Mouse (Mus musculus): ENCODE measurements around the gene Tbc1d16.
A peak's percentile ranks its signal among the peaks of the same experiment; 100 is the strongest.

The Tbc1d16 gene

DNA sequence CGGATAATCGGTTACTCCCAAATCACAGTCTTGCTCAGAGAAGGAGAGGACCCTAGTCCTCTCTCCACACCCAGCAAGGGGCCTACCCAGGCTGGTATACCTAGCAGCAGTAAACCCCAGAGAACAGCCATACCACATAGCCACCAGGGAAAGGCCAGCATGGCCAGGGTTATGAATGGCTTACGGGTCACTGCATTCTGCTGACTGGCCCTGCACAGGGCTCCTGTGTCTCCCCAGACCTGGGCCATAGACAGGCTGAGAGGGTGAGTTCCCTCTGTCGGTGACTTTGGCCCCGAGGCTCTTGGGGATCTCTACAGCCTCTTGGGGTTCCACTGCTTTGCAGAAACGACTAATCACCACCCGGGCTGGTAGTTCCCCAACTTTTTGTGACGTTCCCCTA is 50.0 kb downstream of the Tbc1d16 start:
- DNase-seq (ENCODE audit: low spot score in 2 of 2): no peak

DNA sequence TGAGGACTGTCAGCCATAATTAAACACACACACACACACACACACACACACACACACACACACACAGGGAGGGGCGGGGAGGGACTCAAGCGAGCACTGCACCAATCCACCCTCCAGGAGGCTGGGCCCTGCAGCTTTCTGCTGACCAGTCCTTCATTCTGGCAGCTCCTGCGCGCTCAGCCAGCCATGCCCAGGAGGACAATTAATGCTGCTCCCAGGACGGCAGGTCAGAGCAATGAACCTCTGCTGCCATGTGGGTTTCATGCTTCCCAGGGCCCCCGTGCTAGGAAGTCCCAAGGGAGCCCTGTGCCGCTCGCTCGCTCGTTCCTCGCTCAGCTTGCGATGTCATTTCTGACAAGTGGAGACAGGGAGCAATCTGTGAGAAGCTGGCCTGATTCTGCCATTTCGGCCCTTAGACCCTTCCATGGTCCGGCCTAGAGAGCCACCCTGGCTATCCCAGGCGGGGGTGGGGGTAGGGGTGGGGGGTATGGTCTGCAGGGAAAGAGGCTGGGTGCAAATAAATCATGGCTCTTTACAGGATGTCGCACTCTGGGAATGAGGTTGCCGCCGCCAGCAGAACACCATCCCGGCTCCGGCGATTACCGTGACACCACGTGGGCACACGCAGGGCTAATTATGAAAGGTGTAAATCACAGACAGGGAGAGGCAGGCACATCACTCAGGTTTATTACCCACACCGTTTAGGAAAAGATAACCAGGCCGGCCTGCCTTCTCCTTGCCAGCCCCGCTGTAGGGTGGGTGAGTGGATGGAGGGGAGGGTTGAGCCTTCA is 51.7 kb downstream of the Tbc1d16 start:
- no peak for DNase-seq (ENCODE audit: low spot score in 2 of 2)

DNA sequence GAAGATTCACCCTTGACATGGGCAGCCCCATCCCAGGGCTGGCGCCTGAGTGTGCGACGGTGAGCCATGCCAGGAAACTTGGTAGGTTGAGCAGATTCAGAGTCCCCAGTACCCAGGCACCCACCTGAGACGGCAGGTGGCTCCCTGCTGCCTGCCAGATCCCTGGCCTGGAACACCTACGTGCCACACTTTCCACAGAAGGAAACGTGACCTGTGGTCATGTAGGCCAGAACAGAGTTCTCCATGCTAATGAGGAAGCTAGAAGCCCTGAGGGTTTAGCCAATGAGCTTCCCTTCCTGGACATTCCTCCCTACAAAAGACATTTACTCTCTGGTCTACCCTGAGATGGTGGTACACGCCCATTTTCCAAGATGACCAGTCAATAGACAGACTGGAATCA is 56.7 kb downstream of the Tbc1d16 start:
- DNase-seq (ENCODE audit: low spot score in 2 of 2): no peak

DNA sequence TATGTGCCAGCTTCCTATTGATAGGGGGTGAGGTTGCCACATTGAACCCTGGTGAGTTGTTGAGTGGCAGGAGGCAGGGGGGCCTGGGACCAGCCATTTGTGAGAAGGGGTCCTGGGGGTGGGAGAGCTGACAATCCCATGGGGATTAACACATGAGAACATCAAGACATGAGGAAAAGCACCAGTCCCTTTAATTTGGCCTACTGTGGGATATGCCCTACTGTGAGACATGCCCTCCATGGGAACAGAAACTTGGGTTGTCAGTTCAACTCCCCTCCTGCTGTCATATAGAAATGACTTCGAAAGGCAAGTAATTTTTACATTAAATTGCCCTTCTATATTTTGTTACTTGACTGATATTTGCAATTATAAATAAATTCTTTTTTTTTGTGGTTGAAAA is 59.4 kb downstream of the Tbc1d16 start:
- DNase-seq (ENCODE audit: low spot score in 2 of 2): no peak

DNA sequence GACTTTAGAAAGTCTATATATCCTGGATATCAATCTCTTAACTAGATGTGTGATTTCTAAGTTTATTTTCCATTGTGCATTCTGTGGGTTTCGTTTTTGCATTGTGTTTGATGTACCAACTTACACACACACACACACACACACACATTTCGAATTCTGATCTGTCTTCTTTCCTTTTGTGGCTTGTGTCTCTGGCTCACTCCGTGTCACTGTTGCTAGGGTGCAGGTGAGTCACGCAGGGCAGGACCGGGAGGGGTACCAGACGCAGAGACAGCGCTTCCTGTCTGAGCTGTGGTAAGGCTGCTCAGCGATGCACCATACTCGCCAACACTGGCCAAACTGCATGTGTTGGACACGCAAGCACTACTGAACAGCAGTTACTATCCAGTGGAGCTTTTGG is 62.3 kb downstream of the Tbc1d16 start:
- DNase-seq (ENCODE audit: low spot score in 2 of 2): no peak

DNA sequence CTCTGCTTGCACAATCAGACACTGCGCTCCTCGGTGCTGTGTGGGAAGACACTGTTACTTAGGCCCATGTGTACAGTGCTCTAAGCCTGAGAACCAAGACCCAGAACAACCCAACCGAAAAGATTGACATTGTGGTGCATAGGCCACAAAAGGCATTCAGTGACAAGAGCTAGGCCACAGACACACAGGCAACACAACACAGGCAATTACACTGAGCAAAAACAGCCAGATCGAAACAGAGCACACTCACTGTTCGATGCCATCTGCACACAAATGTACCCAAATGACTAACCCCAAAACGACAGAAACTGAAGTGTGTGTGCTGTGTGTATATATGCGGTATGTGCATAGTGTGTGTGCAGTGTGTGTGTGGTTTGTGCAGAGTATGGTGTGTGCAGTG is 63.9 kb downstream of the Tbc1d16 start:
- DNase-seq (ENCODE audit: low spot score in 2 of 2): no peak

DNA sequence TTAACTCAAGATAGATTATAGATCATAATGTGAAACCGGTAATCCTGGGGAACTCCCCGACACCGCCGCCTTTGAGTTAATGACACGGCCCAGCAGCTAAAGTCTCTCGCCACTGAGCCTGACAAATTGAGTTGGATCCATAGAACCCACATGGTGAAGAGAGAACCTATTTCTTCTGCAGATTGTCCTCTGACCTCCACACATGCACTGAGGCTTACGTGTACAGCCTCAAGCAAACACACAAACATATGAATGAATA is 64.6 kb downstream of the Tbc1d16 start:
- no peak for DNase-seq (ENCODE audit: low spot score in 2 of 2)

DNA sequence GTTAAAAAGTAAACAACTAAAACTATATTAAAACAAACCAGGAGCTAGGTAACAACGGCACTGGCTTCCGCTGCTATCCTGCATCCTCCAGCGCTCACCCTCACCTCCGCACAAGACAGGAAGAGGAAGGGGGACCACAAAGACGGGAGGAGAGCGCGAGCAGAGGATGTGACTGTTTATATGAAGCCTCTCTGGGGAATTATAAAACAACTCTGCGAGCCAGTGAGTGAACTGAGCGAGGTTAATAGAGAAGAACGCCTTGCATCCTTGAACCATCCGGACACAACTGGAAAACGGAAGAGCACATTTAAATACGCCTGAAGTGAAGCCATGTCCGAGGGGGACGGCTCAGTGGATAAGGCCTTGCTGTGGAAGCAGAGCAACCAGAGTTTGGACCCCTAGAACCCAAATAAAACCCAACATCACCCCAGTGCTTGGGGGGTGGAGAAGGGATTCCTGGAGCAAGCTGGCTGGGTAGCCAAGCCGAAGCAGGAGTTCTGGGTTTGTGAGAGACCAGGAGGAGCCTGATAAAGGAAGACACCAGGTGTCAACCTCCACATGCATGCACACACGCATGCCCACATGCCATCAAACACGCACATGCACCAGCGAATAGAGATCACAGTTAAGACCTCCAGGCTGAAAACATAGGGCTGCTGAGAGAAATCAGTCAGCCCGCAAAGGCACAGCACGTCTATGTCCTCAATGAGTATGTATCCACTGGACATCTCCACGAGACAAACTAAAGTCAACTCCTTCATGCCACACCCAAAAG is 65.2 kb downstream of the Tbc1d16 start:
- DNase-seq (ENCODE audit: low spot score in 2 of 2): no peak

DNA sequence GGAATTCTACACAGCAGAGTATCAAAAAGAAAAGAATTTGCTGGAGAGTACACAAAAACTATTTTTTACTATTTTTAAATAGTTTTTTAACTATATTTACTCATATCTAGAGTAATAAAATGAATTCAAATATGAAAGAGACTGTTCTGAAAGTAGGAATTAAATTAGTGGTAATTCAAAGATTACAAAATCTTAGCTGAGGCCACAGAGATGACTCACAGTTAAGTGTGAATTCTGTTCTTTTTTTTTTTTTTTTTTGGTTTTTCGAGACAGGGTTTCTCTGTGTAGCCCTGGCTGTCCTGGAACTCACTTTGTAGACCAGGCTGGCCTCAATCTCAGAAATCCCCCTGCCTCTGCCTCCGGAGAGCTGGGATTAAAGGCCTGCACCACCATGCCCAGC is 66.6 kb downstream of the Tbc1d16 start:
- no peak for DNase-seq (ENCODE audit: low spot score in 2 of 2)

DNA sequence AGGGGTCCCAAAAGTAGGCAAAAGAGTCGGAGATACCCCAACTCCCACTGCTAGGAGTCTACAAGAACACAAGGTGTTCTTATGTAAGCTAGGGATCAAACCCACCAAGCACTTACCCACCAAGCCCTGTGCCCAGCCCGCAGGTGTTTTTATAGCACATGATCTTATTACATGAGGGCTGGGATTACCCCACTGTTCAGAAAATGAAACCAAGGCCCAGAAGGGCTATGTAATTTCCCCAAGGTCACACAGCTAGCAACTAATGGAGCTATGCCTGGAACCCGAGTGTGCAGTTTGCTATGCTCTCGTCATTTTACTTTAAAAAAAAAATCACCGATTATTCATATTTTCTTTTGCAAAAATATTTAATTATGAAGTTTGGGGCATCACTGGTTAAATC is 68.2 kb downstream of the Tbc1d16 start:
- no peak for DNase-seq (ENCODE audit: low spot score in 2 of 2)

DNA sequence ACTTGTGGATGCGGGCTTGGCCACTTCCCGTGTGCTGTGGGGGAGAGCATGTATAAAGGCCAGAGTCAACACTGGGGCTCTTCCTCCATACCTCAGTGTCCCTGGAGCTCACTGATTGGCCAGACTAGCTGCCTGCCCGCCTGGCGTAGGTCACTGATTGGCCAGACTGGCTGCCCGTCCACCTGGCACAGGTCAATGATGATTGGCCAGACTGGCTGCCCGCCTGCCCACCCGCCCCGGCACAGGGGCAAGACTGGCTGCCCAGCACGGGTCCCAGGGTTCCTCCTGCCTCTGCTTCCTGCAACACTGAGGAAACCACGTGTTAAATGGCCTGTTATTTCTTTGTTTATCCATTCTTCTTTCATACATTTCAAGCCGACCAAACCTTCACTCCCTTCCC is 68.8 kb downstream of the Tbc1d16 start:
- DNase-seq (ENCODE audit: low spot score in 2 of 2): no peak

DNA sequence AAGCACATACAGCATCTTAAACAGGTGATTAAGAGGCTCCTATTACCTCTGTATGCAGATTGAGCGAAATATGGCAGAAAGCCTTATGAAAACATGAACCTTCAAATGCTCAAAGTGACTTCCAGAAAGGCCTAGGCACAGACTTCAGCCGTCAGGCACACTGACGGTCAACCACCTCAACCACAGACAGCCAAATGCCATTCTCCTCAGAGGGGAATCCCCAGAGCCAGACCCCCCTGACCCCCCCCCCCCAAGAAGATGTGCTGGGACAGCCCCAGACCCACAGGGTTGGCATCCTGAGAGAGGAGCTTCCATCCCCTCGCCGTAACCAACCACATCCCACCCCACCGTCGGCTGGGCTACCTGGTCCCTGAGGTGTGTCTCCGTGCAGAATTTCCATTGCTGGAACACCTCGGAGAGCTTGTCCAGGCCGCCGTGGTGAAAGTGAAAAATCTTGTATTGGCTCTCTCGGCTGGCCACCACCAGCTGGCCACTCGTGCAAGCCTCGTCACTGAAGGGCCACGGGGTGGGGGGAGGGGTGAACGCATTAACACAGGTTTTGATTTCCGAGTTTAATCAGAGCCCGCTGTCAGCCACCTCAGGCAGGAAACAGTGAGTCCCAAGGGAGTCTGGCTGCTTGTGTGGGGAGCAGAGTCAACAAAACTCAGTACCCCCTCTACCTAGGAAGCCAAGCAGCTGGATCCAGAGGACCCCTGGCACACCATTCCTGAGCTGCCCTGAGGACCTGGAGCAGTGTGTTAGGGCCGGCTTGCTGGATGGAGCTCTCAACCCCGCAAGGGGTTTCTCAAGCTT is 70.7 kb downstream of the Tbc1d16 start:
- no peak for DNase-seq (ENCODE audit: low spot score in 2 of 2)

DNA sequence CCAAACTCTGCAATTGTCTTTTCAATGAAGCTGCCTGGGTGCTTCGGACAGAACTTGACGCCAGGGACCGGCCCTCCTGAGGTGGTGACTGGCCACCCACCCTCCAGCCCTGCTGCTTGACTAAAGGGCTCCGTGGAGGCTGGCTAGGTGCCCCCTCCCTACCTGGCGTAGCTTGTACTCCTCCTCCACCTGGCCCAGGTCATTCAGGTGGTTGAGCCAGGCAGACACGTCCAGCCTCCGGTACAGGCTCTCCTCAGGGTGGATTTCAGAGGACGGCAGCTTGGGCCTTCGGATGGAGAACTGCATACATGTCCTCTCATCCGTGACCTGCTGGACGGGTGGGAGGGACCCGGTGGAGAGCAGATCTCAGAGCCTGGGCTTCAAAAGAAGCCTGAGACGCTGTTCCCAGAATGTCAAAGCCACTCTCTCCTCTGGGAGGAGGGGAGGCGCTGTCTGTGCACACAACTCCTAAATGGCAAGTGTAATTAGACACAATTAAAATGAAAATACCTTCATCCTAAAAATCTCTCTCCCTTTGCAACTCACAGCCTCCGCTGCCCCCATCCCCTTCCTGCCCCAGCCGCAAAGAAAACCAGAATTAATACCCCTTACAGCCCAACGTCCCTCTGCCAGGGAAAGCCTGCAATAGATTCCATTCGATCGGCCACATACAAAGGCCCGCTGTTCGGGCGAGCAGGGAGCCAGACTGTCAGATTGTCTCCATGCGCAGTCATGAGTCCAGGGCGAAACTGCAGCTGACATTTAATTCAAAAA is 71.6 kb downstream of the Tbc1d16 start:
- no peak for DNase-seq (ENCODE audit: low spot score in 2 of 2)

DNA sequence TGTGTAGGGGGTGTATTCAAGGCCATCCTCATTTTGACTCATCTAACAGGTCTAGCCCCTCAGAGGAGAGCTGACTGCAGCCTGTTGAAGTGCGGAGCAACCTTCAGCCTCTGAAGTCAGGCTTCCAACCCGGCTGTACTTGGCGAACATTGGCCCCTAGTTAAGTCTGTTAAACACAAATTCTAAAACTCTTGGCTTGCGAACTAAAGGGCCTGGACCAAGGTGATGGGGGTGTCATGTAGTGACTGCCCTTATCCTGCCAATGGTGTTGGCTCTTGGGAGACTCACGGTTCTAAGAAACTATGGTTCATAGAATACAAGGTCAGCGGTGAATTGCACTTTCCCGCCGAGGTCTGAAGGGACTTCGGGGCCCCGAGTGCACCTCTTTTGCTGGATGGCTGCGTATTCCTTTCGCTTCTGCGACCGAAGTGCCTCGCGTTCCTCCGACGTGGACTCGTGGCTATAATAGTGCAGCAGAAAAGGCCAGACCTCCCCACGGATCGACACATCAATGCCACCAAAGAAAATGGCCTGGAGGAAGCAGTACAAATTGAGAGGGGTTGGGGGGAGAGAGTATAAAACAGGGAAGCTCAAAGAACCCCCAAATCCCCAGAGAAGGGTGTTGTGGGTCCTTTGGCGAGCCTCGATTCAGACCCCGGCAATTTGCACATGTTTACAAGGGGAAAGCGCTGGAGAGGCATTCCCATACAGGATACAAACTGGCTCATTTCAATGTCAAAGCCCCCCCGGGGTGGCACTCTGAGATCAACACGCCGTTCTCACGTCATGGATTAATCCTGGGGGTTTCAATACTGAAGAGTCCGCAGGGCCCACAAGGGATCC is 72.4 kb downstream of the Tbc1d16 start:
- no peak for DNase-seq (ENCODE audit: low spot score in 2 of 2)

DNA sequence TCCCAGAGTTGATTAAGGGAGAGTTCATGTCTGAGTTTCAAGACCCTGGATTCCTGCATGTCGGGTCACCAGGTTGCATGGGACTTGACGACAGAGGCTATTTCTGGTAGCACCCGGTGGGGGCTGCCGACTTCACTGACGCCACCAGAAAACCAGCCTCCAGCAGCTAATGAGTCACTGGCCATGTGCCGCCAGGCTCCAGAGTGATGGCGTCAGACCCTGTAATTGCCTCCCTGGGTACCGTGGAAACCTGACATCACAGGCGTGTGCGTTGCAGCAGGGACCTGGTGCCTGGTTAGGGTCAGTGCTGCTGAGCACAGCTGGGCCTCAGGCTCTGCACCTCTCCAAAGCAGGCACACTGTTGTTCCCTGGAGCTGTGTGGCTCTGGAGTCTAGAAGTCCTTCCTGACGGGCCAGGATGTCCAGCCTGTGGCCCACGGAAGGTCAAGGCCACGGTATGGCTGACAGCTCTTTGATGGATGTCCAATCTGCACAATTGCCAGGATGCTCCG is 75.9 kb downstream of the Tbc1d16 start:
- DNase-seq (ENCODE audit: low spot score in 2 of 2): peak in 1 of 2 experiments; percentile 12

DNA sequence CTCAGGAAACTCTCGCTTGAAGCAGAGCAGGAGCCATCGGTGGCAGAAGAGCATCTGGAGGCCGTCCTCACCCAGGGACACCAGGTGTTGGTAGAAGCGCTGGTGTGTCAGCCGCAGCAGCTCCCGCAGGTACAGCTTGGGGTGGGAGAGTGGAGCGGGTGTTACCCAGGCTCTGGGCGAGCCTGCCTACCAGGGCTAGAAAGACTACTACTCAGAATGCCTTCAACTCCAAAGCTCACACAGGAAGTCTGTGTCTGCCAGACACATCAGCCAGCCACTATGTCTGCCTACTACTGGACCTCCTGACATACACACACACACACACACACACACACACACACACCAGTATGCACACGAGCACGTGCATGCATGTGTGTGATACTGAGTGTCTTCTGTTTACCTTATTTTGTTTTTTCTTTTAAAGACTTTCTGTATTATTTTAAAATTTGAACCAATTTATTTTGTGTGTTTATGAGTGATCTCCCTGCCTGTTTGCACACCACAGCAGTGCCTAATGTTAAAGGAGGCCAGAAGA is 77.2 kb downstream of the Tbc1d16 start:
- DNase-seq (ENCODE audit: low spot score in 2 of 2): no peak

DNA sequence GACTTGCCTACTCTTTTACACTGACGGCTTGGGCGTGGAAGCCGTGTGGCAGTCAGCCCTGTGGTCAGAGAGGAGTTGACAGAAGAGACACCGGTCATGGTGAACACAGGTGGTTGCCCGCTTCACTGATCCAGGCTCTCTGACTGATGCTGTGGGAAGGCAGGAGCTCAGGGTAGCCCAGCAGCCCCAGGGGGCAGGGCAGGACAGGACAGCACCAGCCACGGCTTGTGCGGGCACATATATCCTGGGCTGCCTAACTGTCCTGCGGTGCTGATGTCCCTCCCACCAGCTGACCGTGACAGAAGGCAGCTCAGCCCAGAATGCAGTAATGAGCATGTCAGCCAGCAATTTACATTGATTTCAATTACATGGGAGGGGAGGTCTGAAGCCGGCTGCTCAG is 77.9 kb downstream of the Tbc1d16 start:
- DNase-seq (ENCODE audit: low spot score in 2 of 2): no peak

DNA sequence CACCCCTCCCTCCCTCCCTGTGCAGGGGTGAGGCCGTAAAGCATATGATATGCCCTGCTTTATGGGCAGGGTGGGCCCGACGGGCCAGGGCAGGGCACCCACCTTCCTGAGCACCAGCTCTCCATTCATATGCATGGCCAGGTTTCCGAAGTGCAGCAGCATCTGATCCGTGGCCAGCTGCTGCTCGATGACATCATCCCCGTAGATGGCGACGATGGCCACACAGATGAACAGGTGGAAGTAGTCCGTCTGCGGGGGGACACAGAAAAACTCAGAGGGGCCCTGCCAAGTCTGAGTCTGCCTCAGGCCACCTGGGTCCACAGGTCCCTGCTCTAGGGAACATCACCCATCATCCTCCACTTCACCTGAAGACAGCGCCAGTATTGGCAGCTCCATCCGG is 79.5 kb downstream of the Tbc1d16 start:
- no peak for DNase-seq (ENCODE audit: low spot score in 2 of 2)

DNA sequence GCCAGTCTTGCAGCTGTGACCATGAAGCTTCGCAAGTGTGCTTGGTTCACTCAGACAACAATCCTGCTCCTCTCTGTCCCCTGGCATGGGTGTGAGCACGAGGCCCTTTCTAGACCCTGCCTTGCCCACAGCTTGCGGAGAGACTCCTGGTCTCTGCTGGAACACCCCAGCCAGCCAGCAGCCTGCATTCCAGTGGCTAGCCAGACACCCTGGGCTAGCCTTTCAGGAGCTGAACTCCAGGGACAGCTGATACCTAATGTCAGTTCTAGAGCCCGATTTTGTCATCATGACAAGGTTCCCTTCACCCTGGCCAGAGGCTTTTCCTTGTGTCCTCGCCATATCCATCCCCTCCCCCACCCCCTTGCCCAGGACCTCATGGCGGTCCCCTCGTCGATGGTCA is 81.1 kb downstream of the Tbc1d16 start:
- DNase-seq (ENCODE audit: low spot score in 2 of 2): no peak

DNA sequence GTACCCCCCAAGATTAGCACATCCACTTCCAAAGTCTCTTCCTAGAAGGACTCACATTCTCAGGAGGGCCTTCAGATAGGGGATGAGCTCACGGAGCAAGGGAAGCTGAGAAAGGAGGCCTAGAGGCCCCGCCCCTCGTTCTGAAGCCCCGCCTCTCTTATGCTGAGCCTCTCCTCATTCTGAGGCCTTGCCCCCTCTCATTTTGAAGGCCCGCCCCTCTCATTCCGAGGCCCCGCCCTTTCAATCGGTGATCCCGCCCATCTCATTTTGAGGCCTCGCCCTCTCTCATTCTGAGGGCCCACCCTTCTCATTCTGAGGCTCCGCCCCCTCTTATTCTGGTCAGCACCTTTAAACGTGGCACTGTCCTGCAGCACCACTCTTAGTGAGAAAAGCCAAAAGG is 82.2 kb downstream of the Tbc1d16 start:
- no peak for DNase-seq (ENCODE audit: low spot score in 2 of 2)

All from right cerebral cortex, adult 2 months (tissue).